Mouse (Mus musculus) forebrain, embryonic 14.5 days (tissue): ENCODE data around the gene Zfp740. TPM values are rescaled to one million over a fixed set of nuclear protein-coding genes. Genes with fewer than 3 reads are reported as not detected.

Experiments
- ATAC-seq: fragments of 200-750 bp; cut with Nextera tagmentation; 2 replicates; pipeline ENCODE4 v1.8.0; 2017; ENCODE audit warnings: mild to moderate bottlenecking, moderate library complexity
- DNase-seq: peaks from one replicate; pipeline ENCODE4 v3.0.0-alpha.2; 2015; ENCODE audit warnings: low spot score
- H3K27ac ChIP-seq: fragments of 300-500 bp; sonication (generic); 2 replicates; pipeline ENCODE4 v1.5.1; 2014; ENCODE audit warnings: low read depth, mild to moderate bottlenecking, control low read depth, low read length, moderate library complexity
- H3K27me3 ChIP-seq: fragments of 300-500 bp; sonication (generic); replicated peaks from 2 replicates; pipeline ENCODE4 v1.6.1; 2014; ENCODE audit warnings: low read length, control low read depth, mixed read lengths; ENCODE audit not compliant: control insufficient read depth, insufficient read depth
- H3K36me3 ChIP-seq: fragments of 300-500 bp; sonication (generic); 2 replicates; pipeline ENCODE4 v1.6.1; 2014; ENCODE audit warnings: low read length, control low read depth; ENCODE audit not compliant: control insufficient read depth, insufficient read depth
- H3K4me1 ChIP-seq: fragments of 300-500 bp; sonication (generic); 2 replicates; pipeline ENCODE4 v1.6.1; 2014; ENCODE audit warnings: antibody characterized with exemption, low read length, control low read depth; ENCODE audit not compliant: control insufficient read depth, insufficient read depth
- H3K4me2 ChIP-seq: fragments of 300-500 bp; sonication (generic); 2 replicates; pipeline ENCODE4 v1.6.1; 2014; ENCODE audit warnings: mild to moderate bottlenecking, control low read depth, low read length
- H3K4me3 ChIP-seq: fragments of 300-500 bp; sonication (generic); 2 replicates; pipeline ENCODE4 v1.5.1; 2014; ENCODE audit warnings: low read depth, low read length, control low read depth
- H3K9ac ChIP-seq: fragments of 300-500 bp; sonication (generic); 2 replicates; pipeline ENCODE4 v1.6.1; 2014; ENCODE audit warnings: mild to moderate bottlenecking, low read length, control low read depth, moderate library complexity
- H3K9me3 ChIP-seq: fragments of 300-500 bp; sonication (generic); replicated peaks from 2 replicates; pipeline ENCODE4 v1.6.1; 2016; ENCODE audit warnings: low read length, control low read depth, mixed read lengths; ENCODE audit not compliant: control insufficient read depth
- WGBS: fragments of 180-500 bp; shearing (Covaris S2); extraction: QIAGEN DNeasy Blood & Tissue Kit; methylation state at CpG from one replicate; pipeline ENCODE4 v1.1.7; 2014; 5-methylcytosine and 5-hydroxymethylcytosine counted together
- polyA plus RNA-seq: library from polyadenylated mRNA; unstranded; fragments of >200 nt; fragmentation: Nextera tagmentation; extraction: Ambion mirVana; gene quantifications from 2 replicates; pipeline ENCODE4 v1.2.1, GENCODE M21; 2014

Gene Zfp740
- polyA plus RNA-seq, 1 experiment from 2014 or later: 52.1 TPM

GRCm38 (mm10) chr15:102240607-102241006, 37.6 kb downstream of the Zfp740 start:
- H3K27ac ChIP-seq: no peak overlapping the region
- no peaks in the 10 kb centered on the region for H3K36me3 ChIP-seq
- no peaks in the 10 kb centered on the region for H3K9me3 ChIP-seq
- peaks cover 6% of the 10 kb centered on the region for H3K4me1 ChIP-seq
- WGBS: 76% methylated on average over 4 of the region's 4 CpGs
- DNase-seq (no peak), ATAC-seq (no peak)
- H3K27me3 ChIP-seq: peaks cover 31% of the 10 kb centered on the region
- H3K9ac ChIP-seq: no peak overlapping the region
- no peak overlapping the region for H3K4me3 ChIP-seq
- no peak overlapping the region for H3K4me2 ChIP-seq

DNA sequence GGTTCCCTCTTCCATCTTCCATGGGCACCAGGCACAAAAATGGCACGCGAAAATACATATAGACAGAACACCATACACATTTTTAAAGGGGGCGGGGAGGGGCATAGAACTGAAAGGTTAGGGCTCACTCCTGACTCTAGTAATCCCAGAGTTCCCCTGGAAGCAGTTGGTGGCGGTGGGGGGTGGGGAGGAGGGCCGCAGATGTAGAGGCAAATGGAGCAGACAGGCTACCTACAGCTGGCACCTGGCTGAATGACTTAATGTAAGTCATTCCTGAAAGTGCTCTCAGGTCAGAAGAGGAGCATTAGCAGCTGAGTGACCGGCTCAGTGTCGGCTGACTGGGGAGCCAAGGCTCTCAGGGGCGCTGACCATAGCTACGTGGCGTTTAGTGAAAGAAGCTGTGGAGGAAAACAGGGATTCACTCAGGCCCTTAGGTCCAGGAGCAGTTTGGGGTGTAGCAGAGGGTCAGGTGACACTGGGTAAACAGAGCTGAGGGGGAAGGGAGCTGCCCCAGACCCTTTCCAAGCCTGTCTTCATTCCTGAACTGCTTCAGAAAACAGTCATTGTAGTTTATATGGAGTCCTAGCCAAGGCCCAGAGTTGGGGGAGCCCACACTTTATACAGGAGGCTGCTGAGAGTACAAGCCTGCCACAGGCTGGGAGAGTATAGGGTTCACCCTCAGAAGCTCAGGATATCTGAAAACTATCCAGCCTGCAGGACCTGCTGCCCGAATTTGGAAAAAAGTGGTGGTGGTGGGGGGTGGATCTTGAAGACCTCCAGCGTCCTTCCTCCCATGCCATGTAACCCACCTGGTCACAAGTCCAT, 39.6 kb downstream of the Zfp740 start:
- 33% methylated on average over 12 of the region's 12 CpGs for WGBS
- Histone ChIP-seq H3K4me3 (no peak overlapping the region), H3K27ac (no peak overlapping the region), H3K9ac (no peak overlapping the region), H3K36me3 (no peaks in the 10 kb centered on the region), H3K27me3 (peaks cover 36% of the 10 kb centered on the region), H3K9me3 (no peaks in the 10 kb centered on the region), H3K4me1 (peaks cover 13% of the 10 kb centered on the region), H3K4me2 (no peak overlapping the region)
- DNase-seq (no peak), ATAC-seq (no peak)

- ATAC-seq (no peak), DNase-seq (no peak)
- Histone ChIP-seq H3K27ac (no peak overlapping the region), H3K27me3 (peaks cover 38% of the 10 kb centered on the region), H3K9me3 (no peaks in the 10 kb centered on the region), H3K36me3 (no peaks in the 10 kb centered on the region), H3K4me3 (0 out of 2 replicates have a peak overlapping the region, but pooled peaks have one; percentile 2), H3K4me2 (peak overlapping the region; percentile 12; the same call in 1 of the 2 replicates), H3K4me1 (peaks cover 15% of the 10 kb centered on the region), H3K9ac (0 out of 2 replicates have a peak overlapping the region, but pooled peaks have one; percentile 5)
- 13% methylated on average over 21 of the region's 22 CpGs for WGBS
Observed at GRCm38 (mm10) chr15:102243229-102244190, 40.5 kb downstream of the Zfp740 start.

DNA sequence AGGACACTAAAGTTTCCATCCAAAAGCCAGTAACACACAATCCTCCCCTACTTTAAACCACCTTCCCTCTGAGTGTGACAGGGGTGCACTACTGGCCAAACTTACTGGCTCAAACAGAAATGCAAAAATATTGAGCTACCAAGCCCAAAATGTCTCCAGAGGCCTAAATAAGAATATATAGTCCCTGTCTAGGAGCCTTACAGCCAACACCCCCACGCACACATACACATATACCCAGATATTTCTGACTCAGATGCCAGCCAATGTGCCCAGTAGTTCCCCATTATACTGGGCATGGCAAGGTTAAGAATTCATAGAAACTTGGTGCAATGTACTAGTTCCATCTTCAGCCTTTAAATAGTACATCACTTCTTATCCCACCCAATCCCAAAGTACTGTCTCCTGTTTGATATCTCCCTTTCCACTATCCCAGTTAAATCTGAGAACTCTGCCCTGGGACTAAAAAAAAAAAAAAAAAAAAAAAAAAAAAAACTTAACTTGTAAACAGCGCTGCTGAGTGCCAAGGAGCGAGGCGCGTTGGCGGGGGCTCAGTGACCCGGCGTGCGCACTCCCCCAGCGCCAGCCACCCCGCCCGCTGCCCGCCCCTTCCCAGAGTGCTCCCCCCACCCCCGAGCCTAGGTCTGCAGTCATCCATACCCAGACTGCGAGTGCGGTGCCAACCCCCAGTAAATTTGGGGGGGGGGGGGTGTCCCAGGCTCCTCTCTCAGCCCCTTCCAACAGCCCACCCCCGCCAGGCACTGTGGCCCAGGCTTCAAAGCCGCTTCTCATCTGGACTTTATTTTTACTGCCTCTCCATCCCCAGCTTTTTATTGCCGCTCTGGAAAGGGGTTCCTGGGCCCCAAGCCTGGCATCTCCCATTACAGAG, 41.5 kb downstream of the Zfp740 start:
- ATAC-seq (no peak), DNase-seq (no peak)
- WGBS: 10% methylated on average over 18 of the region's 19 CpGs
- Histone ChIP-seq H3K4me3 (peak overlapping the region; percentile 52), H3K27me3 (peaks cover 42% of the 10 kb centered on the region), H3K4me1 (peaks cover 15% of the 10 kb centered on the region), H3K27ac (no peak overlapping the region), H3K4me2 (peak overlapping the region; percentile 96), H3K9ac (no peak overlapping the region; the same call in 1 of the 2 replicates), H3K9me3 (no peaks in the 10 kb centered on the region), H3K36me3 (no peaks in the 10 kb centered on the region)

GRCm38 (mm10) chr15:102245461-102245881, 42.4 kb downstream of the Zfp740 start:
- Histone ChIP-seq H3K36me3 (no peaks in the 10 kb centered on the region), H3K27ac (0 out of 2 replicates have a peak overlapping the region, but pooled peaks have one; percentile 83), H3K27me3 (peaks cover 42% of the 10 kb centered on the region), H3K4me2 (peak overlapping the region; percentile 96), H3K9ac (peak overlapping the region; percentile 64), H3K4me3 (peak overlapping the region; percentile 52), H3K4me1 (peaks cover 15% of the 10 kb centered on the region), H3K9me3 (no peaks in the 10 kb centered on the region)
- 14% methylated on average over 14 of the region's 14 CpGs for WGBS
- ATAC-seq (no peak), DNase-seq (no peak)

DNA sequence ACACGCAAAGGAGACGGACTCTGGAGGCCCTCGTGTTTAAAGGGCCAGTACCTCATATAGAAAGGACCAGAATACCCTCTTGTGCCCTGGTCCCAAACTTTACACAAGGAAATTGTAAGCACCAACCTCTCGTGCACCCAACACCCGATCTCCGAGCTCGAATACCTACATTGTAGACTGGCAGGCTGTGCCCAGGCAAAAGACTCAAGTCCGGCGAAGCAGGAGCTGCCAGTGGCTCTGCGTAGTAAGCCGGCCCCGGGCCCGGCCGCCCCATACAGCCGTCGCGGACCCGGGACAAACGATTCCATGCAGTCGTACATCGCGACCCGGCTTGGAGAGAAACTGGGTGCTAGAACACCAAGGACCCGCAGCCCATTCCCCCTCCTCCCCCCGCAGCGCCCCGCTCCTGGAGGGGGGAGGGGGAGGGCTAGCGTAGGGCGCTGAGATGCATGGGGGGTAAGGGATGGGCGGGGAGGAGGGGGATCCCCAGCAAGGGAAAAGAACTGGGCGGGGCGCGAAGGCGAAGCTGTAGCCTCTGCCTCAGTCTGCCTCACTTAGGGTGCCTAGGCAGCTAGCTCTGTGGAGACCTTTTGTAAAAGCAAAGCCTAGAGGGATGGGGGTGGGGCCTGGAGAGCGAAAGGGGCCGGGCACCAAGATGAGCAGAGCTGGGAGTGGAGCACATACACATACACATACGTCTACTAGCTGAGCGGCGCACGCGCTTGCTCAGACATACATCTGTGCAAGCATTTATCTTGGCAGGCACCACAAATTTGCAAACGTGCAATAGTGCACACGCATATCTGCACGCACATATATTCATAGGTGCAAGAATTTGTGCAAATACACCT, 43.1 kb downstream of the Zfp740 start:
- Histone ChIP-seq H3K27me3 (peaks cover 42% of the 10 kb centered on the region), H3K9ac (peak overlapping the region; percentile 64), H3K9me3 (no peaks in the 10 kb centered on the region), H3K27ac (peak overlapping the region; percentile 83), H3K4me1 (peaks cover 15% of the 10 kb centered on the region), H3K4me2 (peak overlapping the region; percentile 96), H3K36me3 (no peaks in the 10 kb centered on the region), H3K4me3 (peak overlapping the region; percentile 52)
- ATAC-seq (peak; percentile 89), DNase-seq (peak; percentile 90)
- under 1% methylated on average over 37 of the region's 44 CpGs for WGBS

- peak overlapping the region; percentile 64 for H3K9ac ChIP-seq
- H3K27me3 ChIP-seq: peaks cover 42% of the 10 kb centered on the region
- ATAC-seq: peak; percentile 84
- H3K27ac ChIP-seq: peak overlapping the region; percentile 83
- peak overlapping the region; percentile 52 for H3K4me3 ChIP-seq
- peak overlapping the region; percentile 96 for H3K4me2 ChIP-seq
- WGBS: 0% methylated on average over 35 of the region's 35 CpGs
- no peaks in the 10 kb centered on the region for H3K9me3 ChIP-seq
- H3K4me1 ChIP-seq: peaks cover 15% of the 10 kb centered on the region
- H3K36me3 ChIP-seq: no peaks in the 10 kb centered on the region
- DNase-seq: peak; percentile 96
Observed at GRCm38 (mm10) chr15:102246866-102247251, 43.8 kb downstream of the Zfp740 start.
